Comparison of ENCODE assay signal across 1 mouse cellular context in genomic region chr5:113771213-113772162, GRCm38 (mm10).
TF ChIP-seq lines count a peak whose summit lies in the region.

No protein-coding gene starts in this region.

TF ChIP-seq in CH12.LX, 34 proteins besides CTCF, POLR2A, EP300 and RAD21:
- TF ChIP-seq NRF1 (IDR thresholded peaks at IDR 0.05; ENCODE audit: low read depth, low read length) (peak; percentile 70), ELF1 (IDR thresholded peaks at IDR 0.05; ENCODE audit: low read depth, low read length) (peak; percentile 89), USF2 (conservative IDR thresholded peaks at IDR 0.05; ENCODE audit: low read depth, low read length) (no peak), JUN (IDR thresholded peaks at IDR 0.05; ENCODE audit: insufficient read depth, low read depth, low read length) (no peak), MXI1 (IDR thresholded peaks at IDR 0.05; ENCODE audit: low read depth, low read length) (no peak), ZNF384 (IDR thresholded peaks at IDR 0.05; ENCODE audit: low read depth, low read length) (no peak), PAX5 (IDR thresholded peaks at IDR 0.05; ENCODE audit: low read length) (no peak), POLR2AphosphoS2 (IDR thresholded peaks at IDR 0.05; ENCODE audit: low read depth, low read length) (no peak), ZC3H11A (IDR thresholded peaks at IDR 0.05; ENCODE audit: low read depth, low read length) (no peak), KAT2A (IDR thresholded peaks at IDR 0.05; ENCODE audit: insufficient replicate concordance, low read length) (peak; percentile 87; the same call in 1 of the 2 replicates), MEF2A (IDR thresholded peaks at IDR 0.05; ENCODE audit: borderline replicate concordance, low read depth, low read length) (peak; percentile 48; the same call in 1 of the 2 replicates), RCOR1 (conservative IDR thresholded peaks at IDR 0.05; ENCODE audit: low read depth, low read length) (peak; percentile 87), SMC3 (IDR thresholded peaks at IDR 0.05; ENCODE audit: low read depth, low read length) (no peak), MAFK (IDR thresholded peaks at IDR 0.05; ENCODE audit: insufficient replicate concordance, low read length) (no peak), TBP (conservative IDR thresholded peaks at IDR 0.05; ENCODE audit: low read depth, low read length) (0 out of 2 replicates have a peak, but pooled peaks have one; percentile 9), IRF4 (IDR thresholded peaks at IDR 0.05; ENCODE audit: low read depth, low read length) (no peak; the same call in 1 of the 2 replicates), HCFC1 (IDR thresholded peaks at IDR 0.05; ENCODE audit: low read depth, low read length) (peak; percentile 92), GABPA (IDR thresholded peaks at IDR 0.05; ENCODE audit: insufficient replicate concordance, low read depth, low read length) (peak; percentile 5; the same call in 1 of the 2 replicates), JUND (conservative IDR thresholded peaks at IDR 0.05; ENCODE audit: low read depth, low read length) (no peak), E2F4 (IDR thresholded peaks at IDR 0.05; ENCODE audit: insufficient replicate concordance, low read depth, low read length) (0 out of 2 replicates have a peak, but pooled peaks have one; percentile 35), MYC (IDR thresholded peaks at IDR 0.05; ENCODE audit: low read depth, low read length) (peak; percentile 84), ZKSCAN1 (IDR thresholded peaks at IDR 0.05; ENCODE audit: borderline replicate concordance, low read depth, low read length) (no peak), SIN3A (IDR thresholded peaks at IDR 0.05; ENCODE audit: low read length) (peak; percentile 72), NELFE (IDR thresholded peaks at IDR 0.05; ENCODE audit: low read depth, low read length) (peak; percentile 52), BHLHE40 (IDR thresholded peaks at IDR 0.05; ENCODE audit: low read depth, low read length) (peak; percentile 78), UBTF (IDR thresholded peaks at IDR 0.05; ENCODE audit: low read depth, low read length) (no peak), TCF12 (IDR thresholded peaks at IDR 0.05; ENCODE audit: low read depth, low read length) (0 out of 2 replicates have a peak, but pooled peaks have one; percentile 23), MAX (IDR thresholded peaks at IDR 0.05; ENCODE audit: low read length) (peak; percentile 100), ETS1 (conservative IDR thresholded peaks at IDR 0.05; ENCODE audit: low read depth, low read length) (peak; percentile 47; the same call in 1 of the 2 replicates), MAZ (IDR thresholded peaks at IDR 0.05; ENCODE audit: low read depth, low read length) (peak; percentile 69; the same call in 1 of the 2 replicates), ZMIZ1 (IDR thresholded peaks at IDR 0.05; ENCODE audit: low read depth, low read length) (no peak; the same call in 1 of the 2 replicates), USF1 (IDR thresholded peaks at IDR 0.05; ENCODE audit: low read depth, low read length) (no peak), CHD2 (IDR thresholded peaks at IDR 0.05; ENCODE audit: low read length) (peak; percentile 47), CHD1 (IDR thresholded peaks at IDR 0.05; ENCODE audit: low read depth, low read length) (peak; percentile 57; the same call in 1 of the 2 replicates)
